Mouse (Mus musculus): Measurements from ENCODE around the gene H2al3. TPM values are rescaled to one million over a fixed set of nuclear protein-coding genes. Genes with fewer than 3 reads are reported as not detected.

Gene H2al3
- not detected for total RNA-seq (2021)
- long read RNA-seq, experiment 1: 0 reads
- long read RNA-seq, experiment 2: 0 reads

GRCm38 (mm10) chrX:9849403-9849802 lies at the start of gene H2al3:
Gene H2al3, plus strand, starts transcription at chrX:9849703.
- no peak for DNase-seq (ENCODE audit: low spot score in 2 of 2)

GRCm38 (mm10) chrX:9810101-9810500 lies 39.4 kb upstream of the H2al3 start:
- DNase-seq (ENCODE audit: low spot score in 2 of 2): no peak

GRCm38 (mm10) chrX:9812469-9812868 lies 37.0 kb upstream of the H2al3 start:
- DNase-seq (ENCODE audit: low spot score in 2 of 2): no peak

GRCm38 (mm10) chrX:9834779-9835178 lies 14.7 kb upstream of the H2al3 start:
- DNase-seq (ENCODE audit: low spot score in 2 of 2): no peak

GRCm38 (mm10) chrX:9846628-9847027 lies 2.9 kb upstream of the H2al3 start, which contains the start of gene Hypm:
Gene Hypm, plus strand, starts transcription at chrX:9846928.
- DNase-seq (ENCODE audit: low spot score in 2 of 2): no peak

GRCm38 (mm10) chrX:9861859-9862258 lies 12.4 kb downstream of the H2al3 start:
- DNase-seq (ENCODE audit: low spot score in 2 of 2): no peak

- DNase-seq (ENCODE audit: low spot score in 2 of 2): no peak
Measured at GRCm38 (mm10) chrX:9875519-9875918, 26.0 kb downstream of the H2al3 start.

- no peak for DNase-seq (ENCODE audit: low spot score in 2 of 2)
Measured at GRCm38 (mm10) chrX:9885322-9885721, 35.8 kb downstream of the H2al3 start, which contains the start of gene Sytl5. Gene Sytl5, plus strand, starts transcription at chrX:9885622.

Other genes starting within 250 kb of the H2al3 start
- 10 to 100 TPM; 66.7 to 71.1 TPM for gene Dynlt3, start 186.7 kb upstream of the H2al3 start, total RNA-seq (2021)
- gene Hypm, start 2.8 kb upstream of the H2al3 start, total RNA-seq (2021): not detected
- under 1 TPM; 0.31 to 0.39 TPM for gene Sytl5, start 35.9 kb downstream of the H2al3 start, total RNA-seq (2021)